In the genomic region with DNA sequence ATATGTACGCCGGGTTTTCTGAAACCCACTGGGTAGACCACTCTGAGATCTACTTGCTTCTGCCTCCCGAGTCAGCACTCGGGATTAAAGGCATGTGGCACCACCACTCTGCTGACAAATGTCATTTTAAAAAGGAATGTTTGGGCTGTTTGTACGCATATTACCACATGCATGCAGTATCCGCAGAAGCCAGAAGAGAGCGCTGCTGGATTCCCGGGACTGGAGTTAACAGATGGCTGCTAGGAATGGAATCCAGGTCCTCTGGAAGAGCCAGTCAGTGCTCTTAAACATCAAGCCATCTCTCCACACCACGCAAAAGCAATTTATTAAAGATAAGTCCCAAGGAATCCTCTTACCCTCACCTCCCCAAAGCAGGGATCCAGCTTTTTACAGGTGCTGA, we compare ENCODE assay signal across 8 mouse cellular contexts. TPM values are rescaled to one million over a fixed set of nuclear protein-coding genes. Genes with fewer than 3 reads are reported as not detected.
A peak's percentile ranks its signal among the peaks of the same experiment; 100 is the strongest.
DNase-seq lines count a peak whose midpoint lies in the region; ATAC-seq and TF ChIP-seq lines count a peak whose summit lies in the region.

No protein-coding gene starts in this region.

- H3K4me1 ChIP-seq in forebrain, embryonic 14.5 days (ENCODE audit: control insufficient read depth, insufficient read depth, low read length), result no peaks in the 10 kb centered on the region
- 0 out of 2 replicates have a peak, but pooled peaks cover 2% of the 10 kb centered on the region for H3K4me1 ChIP-seq in forebrain, embryonic 10.5 days
- H3K4me1 ChIP-seq in cortical plate, adult 2 months (ENCODE audit: control insufficient read depth, insufficient read depth, low read length), result no peaks in the 10 kb centered on the region
- H3K4me1 ChIP-seq in forebrain, embryonic 13.5 days, result no peaks in the 10 kb centered on the region

- 74% methylated on average over 9 of the region's 9 CpGs for WGBS in forebrain, embryonic 14.5 days
- WGBS in forebrain, embryonic 10.5 days, result 78% methylated on average over 9 of the region's 9 CpGs
- 77% methylated on average over 9 of the region's 9 CpGs for WGBS in forebrain, embryonic 13.5 days

- no peak for ATAC-seq in forebrain, embryonic 14.5 days
- no peak for ATAC-seq in forebrain, embryonic 13.5 days

- H3K9me3 ChIP-seq in forebrain, embryonic 14.5 days (replicated peaks; ENCODE audit: control insufficient read depth, low read length), result no peaks in the 10 kb centered on the region
- H3K9me3 ChIP-seq in forebrain, embryonic 10.5 days, result no peaks in the 10 kb centered on the region
- no peaks in the 10 kb centered on the region for H3K9me3 ChIP-seq in forebrain, embryonic 13.5 days (replicated peaks)

- no peak overlapping the region for H3K27ac ChIP-seq in forebrain, embryonic 14.5 days (ENCODE audit: low read depth, low read length)
- no peak overlapping the region for H3K27ac ChIP-seq in forebrain, embryonic 10.5 days
- H3K27ac ChIP-seq in cortical plate, adult 2 months (ENCODE audit: insufficient read depth, low read length), result no peak overlapping the region
- H3K27ac ChIP-seq in forebrain, embryonic 13.5 days, result no peak overlapping the region

- H3K9ac ChIP-seq in forebrain, embryonic 14.5 days (ENCODE audit: low read length), result no peak overlapping the region
- no peak overlapping the region for H3K9ac ChIP-seq in forebrain, embryonic 13.5 days

- intact Hi-C loops in left cerebral cortex, postnatal 4 days (cut with DNase I), result loop anchor here (5.0 kb wide), 1 partner anchor 83 kb away; no protein-coding TSS in a partner anchor
- intact Hi-C loops in left cerebral cortex, postnatal 36 days (cut with DNase I), result no loop called here

- peak; percentile 53 for DNase-seq in forebrain, embryonic 14.5 days (ENCODE audit: low spot score)
- DNase-seq in forebrain, embryonic 10.5 days (ENCODE audit: extremely low spot score, low spot score), result no peak
- peak; percentile 54 for DNase-seq in left cerebral cortex, postnatal 4 days
- no peak for DNase-seq in left cerebral cortex, postnatal 36 days (ENCODE audit: low spot score in 2 of 2)
- peak; percentile 49 for DNase-seq in MN1 (ENCODE audit: low spot score)
- DNase-seq in retina, embryonic 14.5 days (ENCODE audit: low spot score), result peak; percentile 49

- no peak overlapping the region for H3K4me2 ChIP-seq in forebrain, embryonic 14.5 days (ENCODE audit: low read length)
- no peak overlapping the region for H3K4me2 ChIP-seq in forebrain, embryonic 13.5 days

- TF ChIP-seq CTCF in cortical plate, adult 2 months (IDR thresholded peaks at IDR 0.05; ENCODE audit: extremely low read depth, insufficient read depth, low read length), result peak; percentile 15; the same call in 1 of the 2 replicates

- TF ChIP-seq POLR2A in cortical plate, adult 2 months (IDR thresholded peaks at IDR 0.05; ENCODE audit: extremely low read depth, insufficient read depth, low read length), result no peak

- no peak overlapping the region for H3K4me3 ChIP-seq in forebrain, embryonic 14.5 days (ENCODE audit: low read depth, low read length)
- no peak overlapping the region for H3K4me3 ChIP-seq in forebrain, embryonic 10.5 days
- no peak overlapping the region for H3K4me3 ChIP-seq in cortical plate, adult 2 months (ENCODE audit: insufficient read depth, low read length)
- H3K4me3 ChIP-seq in forebrain, embryonic 13.5 days, result no peak overlapping the region

- no peaks in the 10 kb centered on the region for H3K27me3 ChIP-seq in forebrain, embryonic 14.5 days (replicated peaks; ENCODE audit: control insufficient read depth, insufficient read depth, low read length)
- no peaks in the 10 kb centered on the region for H3K27me3 ChIP-seq in forebrain, embryonic 10.5 days (ENCODE audit: poor library complexity, severe bottlenecking)
- no peaks in the 10 kb centered on the region for H3K27me3 ChIP-seq in forebrain, embryonic 13.5 days

- H3K36me3 ChIP-seq in forebrain, embryonic 14.5 days (ENCODE audit: control insufficient read depth, insufficient read depth, low read length), result peaks cover 37% of the 10 kb centered on the region
- peaks cover 52% of the 10 kb centered on the region for H3K36me3 ChIP-seq in forebrain, embryonic 10.5 days (replicated peaks)
- peaks cover 38% of the 10 kb centered on the region for H3K36me3 ChIP-seq in forebrain, embryonic 13.5 days (ENCODE audit: poor library complexity, severe bottlenecking)

RNA-seq across cellular contexts. Expression of a gene that starts 31.4 kb away (rescaled TPM):
- 164 and 174 TPM in 2 replicates for polyA plus RNA-seq in forebrain, embryonic 14.5 days (2014; fragmentation: Nextera tagmentation; extraction: Ambion mirVana)
- 142 and 151 TPM in 2 replicates for polyA plus RNA-seq in forebrain, embryonic 10.5 days (2016; fragmentation: Nextera tagmentation; extraction: Ambion mirVana)
- 10 to 100 TPM; 69.2 to 70.6 TPM for total RNA-seq in left cerebral cortex, postnatal 4 days (2021)
- 10 to 100 TPM; 37.6 to 47.1 TPM for total RNA-seq in left cerebral cortex, postnatal 36 days (2021)
- polyA plus RNA-seq in cortical plate, adult 2 months (2012; rRNA removed), result 19.3 and 20.5 TPM in 2 replicates
- polyA plus RNA-seq in forebrain, embryonic 13.5 days (2015; fragmentation: Nextera tagmentation; extraction: Ambion mirVana), result 154 and 162 TPM in 2 replicates

RNA-seq across cellular contexts. Expression of a gene that starts 36.4 kb away (rescaled TPM):
- 0.05 and 0.09 TPM in 2 replicates for polyA plus RNA-seq in forebrain, embryonic 14.5 days (2014; fragmentation: Nextera tagmentation; extraction: Ambion mirVana)
- polyA plus RNA-seq in forebrain, embryonic 10.5 days (2016; fragmentation: Nextera tagmentation; extraction: Ambion mirVana), result 0.11 TPM in 1 of 2 replicates, not detected in the other
- 1 to 10 TPM; 3.7 to 4.6 TPM for total RNA-seq in left cerebral cortex, postnatal 4 days (2021)
- 10 to 100 TPM; 16.3 to 19.3 TPM for total RNA-seq in left cerebral cortex, postnatal 36 days (2021)
- 9.7 and 10.5 TPM in 2 replicates for polyA plus RNA-seq in cortical plate, adult 2 months (2012; rRNA removed)
- 0.06 and 0.12 TPM in 2 replicates for polyA plus RNA-seq in forebrain, embryonic 13.5 days (2015; fragmentation: Nextera tagmentation; extraction: Ambion mirVana)

Comparison
In these comparisons a context has a peak if more than half of its experiments do, and no peak if none do; other contexts are left out.
1. DNase-seq: peak in forebrain, embryonic 14.5 days (single experiment), left cerebral cortex, postnatal 4 days (single experiment), MN1 (single experiment) and retina, embryonic 14.5 days (single experiment); none in forebrain, embryonic 10.5 days (single experiment) and left cerebral cortex, postnatal 36 days (0 of 2).